Mouse (Mus musculus) lung, postnatal 10 days (tissue): Measurements from ENCODE around the gene Gm11758.
"Not testable (repeated sequence)": the region's sequence is repeated elsewhere in the genome, so short reads cannot be mapped to it uniquely, and the experiment has no call there.

Experiments
- DNase-seq: peaks from one replicate; pipeline ENCODE4 v3.0.0; 2021

The Gm11758 gene

DNA sequence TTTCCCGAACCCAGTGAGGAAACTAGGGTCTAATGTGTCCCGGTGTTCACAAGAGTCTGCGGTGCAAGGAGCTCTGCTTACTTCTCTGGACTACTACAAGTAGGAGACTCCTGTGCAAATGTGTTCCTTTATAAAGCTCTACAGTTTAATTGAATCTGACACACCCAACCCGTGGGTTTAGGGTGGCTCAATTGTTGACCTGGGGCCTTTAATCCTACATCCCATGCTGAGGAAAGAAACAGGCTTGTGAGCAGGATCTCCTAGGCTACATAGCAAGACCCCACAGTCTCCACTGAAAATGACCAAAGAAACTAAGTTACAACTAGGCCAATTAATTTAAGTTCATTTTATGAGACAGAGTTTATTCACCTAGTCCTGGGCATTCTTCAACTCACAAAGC lies at the start of gene Gm11758:
Gene Gm11758 (minus strand): TSS at position 101 of the 400 bp plus-strand sequence.
- DNase-seq = not testable (repeated sequence)

DNA sequence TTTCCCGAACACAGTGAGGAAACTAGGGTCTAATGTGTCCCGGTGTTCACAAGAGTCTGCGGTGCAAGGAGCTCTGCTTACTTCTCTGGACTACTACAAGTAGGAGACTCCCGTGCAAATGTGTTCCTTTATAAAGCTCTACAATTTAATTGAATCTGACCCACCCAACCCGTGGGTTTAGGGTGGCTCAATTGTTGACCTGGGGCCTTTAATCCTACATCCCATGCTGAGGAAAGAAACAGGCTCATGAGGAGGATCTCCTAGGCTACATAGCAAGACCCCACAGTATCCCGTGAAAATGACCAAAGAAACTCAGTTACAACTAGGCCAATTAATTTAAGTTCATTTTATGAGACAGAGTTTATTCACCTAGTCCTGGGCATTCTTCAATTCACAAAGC lies 44.6 kb upstream of the Gm11758 start, which contains the start of gene Gm11756:
Gene Gm11756 (minus strand): TSS at position 101 of the 400 bp plus-strand sequence.
- not testable (repeated sequence) for DNase-seq

DNA sequence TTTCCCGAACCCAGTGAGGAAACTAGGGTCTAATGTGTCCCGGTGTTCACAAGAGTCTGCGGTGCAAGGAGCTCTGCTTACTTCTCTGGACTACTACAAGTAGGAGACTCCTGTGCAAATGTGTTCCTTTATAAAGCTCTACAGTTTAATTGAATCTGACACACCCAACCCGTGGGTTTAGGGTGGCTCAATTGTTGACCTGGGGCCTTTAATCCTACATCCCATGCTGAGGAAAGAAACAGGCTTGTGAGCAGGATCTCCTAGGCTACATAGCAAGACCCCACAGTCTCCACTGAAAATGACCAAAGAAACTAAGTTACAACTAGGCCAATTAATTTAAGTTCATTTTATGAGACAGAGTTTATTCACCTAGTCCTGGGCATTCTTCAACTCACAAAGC lies 29.8 kb upstream of the Gm11758 start, which contains the start of gene Gm13871:
Gene Gm13871 (minus strand): TSS at position 101 of the 400 bp plus-strand sequence.
- DNase-seq = not testable (repeated sequence)

DNA sequence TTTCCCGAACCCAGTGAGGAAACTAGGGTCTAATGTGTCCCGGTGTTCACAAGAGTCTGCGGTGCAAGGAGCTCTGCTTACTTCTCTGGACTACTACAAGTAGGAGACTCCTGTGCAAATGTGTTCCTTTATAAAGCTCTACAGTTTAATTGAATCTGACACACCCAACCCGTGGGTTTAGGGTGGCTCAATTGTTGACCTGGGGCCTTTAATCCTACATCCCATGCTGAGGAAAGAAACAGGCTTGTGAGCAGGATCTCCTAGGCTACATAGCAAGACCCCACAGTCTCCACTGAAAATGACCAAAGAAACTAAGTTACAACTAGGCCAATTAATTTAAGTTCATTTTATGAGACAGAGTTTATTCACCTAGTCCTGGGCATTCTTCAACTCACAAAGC lies 14.9 kb upstream of the Gm11758 start, which contains the start of gene Gm11757:
Gene Gm11757 (minus strand): TSS at position 101 of the 400 bp plus-strand sequence.
- not testable (repeated sequence) for DNase-seq

DNA sequence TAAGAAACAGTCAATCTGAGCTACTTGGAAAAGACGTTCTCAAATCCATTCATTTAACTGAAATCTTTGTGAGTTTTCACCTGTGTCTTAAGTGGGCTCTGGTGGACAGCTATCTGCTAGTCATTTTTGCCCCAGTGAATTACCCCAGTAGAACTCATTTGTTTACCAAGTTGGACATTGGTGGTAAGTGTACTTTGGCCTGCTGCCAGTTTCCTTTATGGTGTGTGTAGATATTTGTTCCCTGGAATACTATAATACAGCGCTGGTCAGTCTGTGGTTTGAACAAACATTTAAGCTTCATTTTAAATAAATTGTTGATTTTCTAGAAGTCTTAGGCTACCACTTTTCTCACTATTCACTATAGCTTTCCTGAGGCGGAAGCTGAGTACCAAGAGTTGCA lies 49.5 kb downstream of the Gm11758 start:
- no peak for DNase-seq
